Mouse (Mus musculus): Measurements from ENCODE around the gene Thoc5. TPM values are rescaled to one million over a fixed set of nuclear protein-coding genes. Genes with fewer than 3 reads are reported as not detected.

Thoc5 gene
- total RNA-seq, 1 experiment = 47.5 TPM

DNA sequence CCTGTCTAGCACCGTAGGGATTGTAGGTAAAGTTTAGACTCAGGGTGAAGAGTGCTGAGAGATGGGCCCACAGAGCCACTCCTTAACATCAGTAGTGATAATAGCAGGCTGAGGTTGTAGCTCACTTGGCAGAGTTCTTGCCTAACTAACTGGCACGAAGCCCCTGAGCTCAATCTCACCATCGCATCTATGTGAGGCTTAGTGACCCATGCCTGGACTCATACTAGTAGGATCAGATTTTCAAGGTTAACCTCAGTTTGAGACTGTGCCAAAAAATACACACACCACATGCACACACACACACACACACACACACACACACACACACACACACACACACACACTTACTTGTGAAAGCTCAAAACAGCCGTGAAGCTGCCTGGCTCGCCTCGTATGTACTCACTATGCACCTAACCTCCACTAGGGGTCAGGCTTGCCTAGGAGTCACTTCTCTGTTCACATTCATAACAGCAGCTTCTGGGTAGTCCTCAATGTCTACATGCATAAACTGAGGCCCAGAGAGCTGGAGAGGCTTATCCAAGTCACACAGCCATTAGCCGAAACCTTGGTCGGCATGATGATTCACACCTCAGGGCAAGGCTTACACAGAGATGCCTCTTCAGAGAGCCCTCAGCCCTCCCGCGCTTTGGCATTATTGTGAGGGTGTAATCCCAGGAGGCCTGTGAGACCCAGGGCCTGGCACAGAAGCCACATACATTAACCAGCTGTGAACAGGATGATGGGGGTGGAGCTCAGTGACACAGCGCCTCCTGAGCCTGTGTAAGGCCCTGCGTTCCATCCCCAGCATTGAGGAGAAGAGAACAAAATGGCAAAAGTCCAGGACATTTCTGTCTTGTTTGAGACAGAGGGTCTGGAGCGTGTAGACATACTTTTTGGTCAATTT, 78.1 kb downstream of the Thoc5 start:
- in situ Hi-C loops (cut with MboI; ENCODE audit: low sequenced_read_pairs in 2 of 2, unreplicated experiment in 2 of 2) = no loop called here
- DNase-seq (ENCODE audit: low read depth, low spot score) = peak; percentile 51
- Histone ChIP-seq H3K27ac (ENCODE audit: insufficient read depth, low read depth, low read length, poor library complexity, severe bottlenecking) (no peak overlapping the region), H3K9ac (ENCODE audit: insufficient read depth, low read depth, low read length, poor library complexity, severe bottlenecking) (no peak overlapping the region), H3K9me3 (ENCODE audit: control insufficient read depth, insufficient read depth, low read depth, low read length) (no peaks in the 10 kb centered on the region), H3K36me3 (ENCODE audit: control insufficient read depth, insufficient read depth, low read length, poor library complexity, severe bottlenecking) (no peaks in the 10 kb centered on the region), H3K4me1 (ENCODE audit: control insufficient read depth in 2 of 2, insufficient read depth in 2 of 2, low read length in 2 of 2, poor library complexity in 1 of 2) (0 out of 4 replicates have a peak, but pooled peaks cover 0 to 2% of the 10 kb centered on the region in 2 experiments), H3K4me3 (ENCODE audit: insufficient read depth in 1 of 2, low read depth in 1 of 2, low read length in 2 of 2, poor library complexity in 1 of 2, severe bottlenecking in 1 of 2) (no peak overlapping the region)
- TF ChIP-seq MAFK (IDR thresholded peaks at IDR 0.05; ENCODE audit: insufficient read depth, low read depth, low read length) (no peak), ZC3H11A (IDR thresholded peaks at IDR 0.05; ENCODE audit: borderline replicate concordance, low read depth, low read length) (no peak), ZNF384 (IDR thresholded peaks at IDR 0.05; ENCODE audit: low read depth, low read length) (no peak), HCFC1 (IDR thresholded peaks at IDR 0.05; ENCODE audit: borderline replicate concordance, insufficient read depth, low read length) (no peak), CHD2 (IDR thresholded peaks at IDR 0.05; ENCODE audit: low read depth, low read length) (no peak)

DNA sequence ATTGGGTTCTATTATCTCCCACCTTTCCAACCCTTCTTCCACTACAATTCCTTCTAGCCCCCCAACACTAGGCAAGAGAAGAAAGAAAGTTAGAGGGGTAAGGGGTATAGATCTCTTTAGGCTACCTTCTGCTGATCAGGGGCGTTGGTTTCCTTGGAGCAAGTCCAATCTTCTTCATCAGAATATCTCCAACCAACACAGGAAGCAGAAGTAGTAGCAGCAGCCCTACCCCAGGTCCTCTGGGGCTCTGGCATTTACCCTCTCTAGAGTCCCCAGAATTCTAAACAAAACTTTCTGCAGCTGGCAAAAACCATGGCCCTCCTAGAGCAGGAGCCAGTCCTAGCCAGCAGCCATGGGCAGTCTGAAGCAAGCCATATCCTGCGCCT, 78.7 kb downstream of the Thoc5 start:
- Histone ChIP-seq H3K27ac (ENCODE audit: insufficient read depth, low read depth, low read length, poor library complexity, severe bottlenecking) (no peak overlapping the region), H3K9me3 (ENCODE audit: control insufficient read depth, insufficient read depth, low read depth, low read length) (no peaks in the 10 kb centered on the region), H3K4me3 (ENCODE audit: insufficient read depth in 1 of 2, low read depth in 1 of 2, low read length in 2 of 2, poor library complexity in 1 of 2, severe bottlenecking in 1 of 2) (no peak overlapping the region), H3K4me1 (ENCODE audit: control insufficient read depth in 2 of 2, insufficient read depth in 2 of 2, low read length in 2 of 2, poor library complexity in 1 of 2) (0 out of 4 replicates have a peak, but pooled peaks cover 0 to 2% of the 10 kb centered on the region in 2 experiments), H3K9ac (ENCODE audit: insufficient read depth, low read depth, low read length, poor library complexity, severe bottlenecking) (no peak overlapping the region), H3K36me3 (ENCODE audit: control insufficient read depth, insufficient read depth, low read length, poor library complexity, severe bottlenecking) (no peaks in the 10 kb centered on the region)
- DNase-seq (ENCODE audit: low read depth, low spot score) = no peak
- no peak for TF ChIP-seq ZC3H11A (IDR thresholded peaks at IDR 0.05; ENCODE audit: borderline replicate concordance, low read depth, low read length)
- TF ChIP-seq MAFK (IDR thresholded peaks at IDR 0.05; ENCODE audit: insufficient read depth, low read depth, low read length) = no peak
- TF ChIP-seq CHD2 (IDR thresholded peaks at IDR 0.05; ENCODE audit: low read depth, low read length) = no peak
- no peak for TF ChIP-seq HCFC1 (IDR thresholded peaks at IDR 0.05; ENCODE audit: borderline replicate concordance, insufficient read depth, low read length)
- TF ChIP-seq ZNF384 (IDR thresholded peaks at IDR 0.05; ENCODE audit: low read depth, low read length) = no peak
- in situ Hi-C loops (cut with MboI; ENCODE audit: low sequenced_read_pairs in 2 of 2, unreplicated experiment in 2 of 2) = no loop called here

DNA sequence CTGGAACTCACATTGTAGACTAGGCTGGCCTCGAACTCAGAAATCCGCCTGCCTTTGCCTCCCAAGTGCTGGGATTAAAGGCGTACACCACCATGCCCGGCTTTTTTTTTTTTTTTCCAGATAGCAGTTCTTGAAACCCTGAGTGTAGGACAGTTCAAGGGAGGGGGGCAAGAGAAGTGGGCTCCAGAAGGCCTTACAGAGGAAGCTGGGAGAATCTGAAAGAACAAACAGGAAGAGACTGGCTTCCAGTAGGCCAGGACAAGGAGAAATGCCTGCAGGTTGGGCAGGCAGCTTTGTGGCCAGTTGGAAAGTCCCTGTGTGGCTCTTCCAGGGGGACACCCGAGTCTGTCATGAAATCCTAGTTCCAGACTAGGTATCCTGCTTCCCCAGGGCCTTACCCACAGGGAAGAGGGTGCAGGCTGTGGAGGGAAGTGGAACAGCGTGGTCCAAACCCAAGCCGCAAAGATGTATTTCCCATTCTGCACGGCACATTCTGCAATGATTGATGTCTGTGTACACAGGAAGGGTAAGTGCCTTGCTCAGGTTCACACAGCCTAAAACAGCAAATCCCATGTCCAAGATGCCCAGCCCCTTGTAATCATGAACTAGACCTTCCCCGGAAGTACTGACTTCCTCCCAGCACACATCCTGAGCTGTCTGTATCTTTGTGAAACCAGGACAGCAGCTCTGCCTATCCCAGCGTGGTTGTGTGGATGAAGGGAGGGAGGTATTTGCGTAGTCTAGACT, 79.4 kb downstream of the Thoc5 start:
- TF ChIP-seq ZC3H11A (IDR thresholded peaks at IDR 0.05; ENCODE audit: borderline replicate concordance, low read depth, low read length) (no peak), HCFC1 (IDR thresholded peaks at IDR 0.05; ENCODE audit: borderline replicate concordance, insufficient read depth, low read length) (no peak), CHD2 (IDR thresholded peaks at IDR 0.05; ENCODE audit: low read depth, low read length) (no peak), ZNF384 (IDR thresholded peaks at IDR 0.05; ENCODE audit: low read depth, low read length) (no peak), MAFK (IDR thresholded peaks at IDR 0.05; ENCODE audit: insufficient read depth, low read depth, low read length) (no peak)
- Histone ChIP-seq H3K9ac (ENCODE audit: insufficient read depth, low read depth, low read length, poor library complexity, severe bottlenecking) (no peak overlapping the region), H3K27ac (ENCODE audit: insufficient read depth, low read depth, low read length, poor library complexity, severe bottlenecking) (no peak overlapping the region), H3K4me1 (ENCODE audit: control insufficient read depth in 2 of 2, insufficient read depth in 2 of 2, low read length in 2 of 2, poor library complexity in 1 of 2) (0 out of 4 replicates have a peak, but pooled peaks cover 0 to 2% of the 10 kb centered on the region in 2 experiments), H3K9me3 (ENCODE audit: control insufficient read depth, insufficient read depth, low read depth, low read length) (no peaks in the 10 kb centered on the region), H3K36me3 (ENCODE audit: control insufficient read depth, insufficient read depth, low read length, poor library complexity, severe bottlenecking) (no peaks in the 10 kb centered on the region), H3K4me3 (ENCODE audit: insufficient read depth in 1 of 2, low read depth in 1 of 2, low read length in 2 of 2, poor library complexity in 1 of 2, severe bottlenecking in 1 of 2) (no peak overlapping the region)
- in situ Hi-C loops (cut with MboI; ENCODE audit: low sequenced_read_pairs in 2 of 2, unreplicated experiment in 2 of 2) = no loop called here
- no peak for DNase-seq (ENCODE audit: low read depth, low spot score)

DNA sequence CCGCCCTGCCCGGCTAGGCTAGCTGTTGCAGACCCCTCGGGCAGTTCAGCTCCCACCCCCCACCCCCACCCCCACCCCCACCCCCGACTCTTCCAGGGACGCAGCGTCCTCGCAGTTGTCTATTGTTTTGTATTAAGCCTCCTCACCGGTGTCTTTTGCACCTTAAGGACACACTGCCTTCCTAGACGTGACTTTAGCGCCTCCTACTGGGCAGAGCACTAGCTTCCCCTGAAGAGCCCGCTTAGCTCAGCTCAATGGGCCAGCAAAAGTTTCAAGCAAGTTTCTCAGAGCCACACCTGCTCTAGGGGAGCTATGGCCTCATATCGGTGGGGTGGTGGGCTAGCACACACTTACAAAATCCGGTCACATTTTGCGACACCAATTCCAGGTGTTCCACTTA, 80.5 kb downstream of the Thoc5 start:
- Histone ChIP-seq H3K27ac (ENCODE audit: insufficient read depth, low read depth, low read length, poor library complexity, severe bottlenecking) (no peak overlapping the region), H3K4me1 (ENCODE audit: control insufficient read depth in 2 of 2, insufficient read depth in 2 of 2, low read length in 2 of 2, poor library complexity in 1 of 2) (0 out of 4 replicates have a peak, but pooled peaks cover 0 to 2% of the 10 kb centered on the region in 2 experiments), H3K4me3 (ENCODE audit: insufficient read depth in 1 of 2, low read depth in 1 of 2, low read length in 2 of 2, poor library complexity in 1 of 2, severe bottlenecking in 1 of 2) (peak overlapping the region in 1 of 2 experiments; percentile 42; a peak in 1 of 4 replicates), H3K9ac (ENCODE audit: insufficient read depth, low read depth, low read length, poor library complexity, severe bottlenecking) (no peak overlapping the region), H3K9me3 (ENCODE audit: control insufficient read depth, insufficient read depth, low read depth, low read length) (no peaks in the 10 kb centered on the region), H3K36me3 (ENCODE audit: control insufficient read depth, insufficient read depth, low read length, poor library complexity, severe bottlenecking) (no peaks in the 10 kb centered on the region)
- in situ Hi-C loops (cut with MboI; ENCODE audit: low sequenced_read_pairs in 2 of 2, unreplicated experiment in 2 of 2) = no loop called here
- no peak for TF ChIP-seq CHD2 (IDR thresholded peaks at IDR 0.05; ENCODE audit: low read depth, low read length)
- TF ChIP-seq ZC3H11A (IDR thresholded peaks at IDR 0.05; ENCODE audit: borderline replicate concordance, low read depth, low read length) = peak; percentile 57; the same call in 1 of the 2 replicates
- TF ChIP-seq MAFK (IDR thresholded peaks at IDR 0.05; ENCODE audit: insufficient read depth, low read depth, low read length) = 0 out of 2 replicates have a peak, but pooled peaks have one; percentile 47
- DNase-seq (ENCODE audit: low read depth, low spot score) = peak; percentile 91

Other genes with a start within 250 kb of the Thoc5 start
- 963 and 1,094 TPM in 2 replicates for gene Uqcr10, start 191.0 kb upstream of the Thoc5 start, total RNA-seq (2012; rRNA removed)
- 22.4 and 32.3 TPM in 2 replicates for gene Zmat5, start 190.6 kb upstream of the Thoc5 start, total RNA-seq (2012; rRNA removed)
- gene Cabp7, start 148.5 kb upstream of the Thoc5 start, total RNA-seq (2012; rRNA removed) = 1.9 and 4.5 TPM in 2 replicates
- gene Nf2, start 45.8 kb upstream of the Thoc5 start, total RNA-seq (2012; rRNA removed) = 53.8 and 65.6 TPM in 2 replicates
- 57.7 and 93.2 TPM in 2 replicates for gene Nipsnap1, start 21.4 kb upstream of the Thoc5 start, total RNA-seq (2012; rRNA removed)
- 13.9 and 17.7 TPM in 2 replicates for gene Nefh, start 52.7 kb downstream of the Thoc5 start, total RNA-seq (2012; rRNA removed)
- gene Ap1b1, start 91.5 kb downstream of the Thoc5 start, total RNA-seq (2012; rRNA removed) = 37.2 and 42.4 TPM in 2 replicates
- 1.5 TPM in 2 replicates for gene Rasl10a, start 162.8 kb downstream of the Thoc5 start, total RNA-seq (2012; rRNA removed)
- gene Gas2l1, start 170.0 kb downstream of the Thoc5 start, total RNA-seq (2012; rRNA removed) = 32.7 and 40.9 TPM in 2 replicates
- 33.9 and 40.5 TPM in 2 replicates for gene Rhbdd3, start 203.6 kb downstream of the Thoc5 start, total RNA-seq (2012; rRNA removed)
- 396 and 421 TPM in 2 replicates for gene Ewsr1, start 203.9 kb downstream of the Thoc5 start, total RNA-seq (2012; rRNA removed)

All from ES-E14 (cell line).